Mouse (Mus musculus): ENCODE data around the gene Tm4sf1.

- TF ChIP-seq CTCF (IDR thresholded peaks at IDR 0.05; ENCODE audit: low read depth, low read length) (no peak), POLR2A (IDR thresholded peaks at IDR 0.05; ENCODE audit: extremely low read depth, insufficient read depth, low read length) (no peak)
Measured at GRCm38 (mm10) chr3:57268994-57269393, 32.8 kb downstream of the Tm4sf1 start.
